Mouse (Mus musculus) frontal cortex, postnatal 36 days (tissue): ENCODE data around the gene Eif4ebp2.

Experiments used
- DNase-seq, 2 experiments: peaks; one replicate each; pipeline ENCODE4 v3.0.0; 2022; ENCODE audit warnings: low spot score in 2 of 2

The Eif4ebp2 gene

DNA sequence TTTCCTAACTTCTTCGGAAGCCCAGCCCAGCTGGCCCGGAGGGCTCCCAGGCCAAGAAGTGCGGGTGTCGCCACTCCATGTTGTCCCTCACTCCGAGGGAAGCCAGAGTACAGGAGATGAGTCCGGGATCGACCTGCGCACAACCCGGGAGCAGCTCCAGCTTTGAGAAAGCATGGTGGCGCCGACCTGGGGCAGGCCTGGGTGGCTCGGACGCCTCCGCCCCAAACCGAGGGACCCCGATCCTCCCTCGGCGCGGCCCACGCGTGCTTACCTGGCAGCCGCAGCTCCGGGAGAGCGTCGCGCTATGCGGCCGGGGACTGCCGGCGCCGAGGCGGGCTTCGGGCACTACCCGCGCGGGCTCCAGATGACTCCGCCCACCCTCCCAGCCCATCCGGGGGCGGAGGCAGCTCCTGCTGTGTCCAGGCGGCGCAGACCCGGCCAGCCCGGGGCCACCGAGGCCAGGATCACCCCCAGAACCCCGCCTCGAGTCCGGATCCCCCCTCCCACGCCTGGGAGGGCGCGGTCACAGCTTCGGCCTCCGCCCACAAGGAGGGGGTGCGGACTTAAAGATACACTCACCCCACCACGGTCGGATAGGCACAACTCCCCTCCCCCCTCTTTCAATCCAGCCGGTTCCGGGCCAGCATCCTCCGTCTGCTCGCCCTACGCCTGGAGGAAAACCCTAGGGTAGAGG, 69.3 kb downstream of the Eif4ebp2 start, which contains the start of gene Pald1:
Pald1 (minus strand) TSS at position 510 of the 694 bp plus-strand sequence.
- DNase-seq, result peak; percentile 23 to 40

DNA sequence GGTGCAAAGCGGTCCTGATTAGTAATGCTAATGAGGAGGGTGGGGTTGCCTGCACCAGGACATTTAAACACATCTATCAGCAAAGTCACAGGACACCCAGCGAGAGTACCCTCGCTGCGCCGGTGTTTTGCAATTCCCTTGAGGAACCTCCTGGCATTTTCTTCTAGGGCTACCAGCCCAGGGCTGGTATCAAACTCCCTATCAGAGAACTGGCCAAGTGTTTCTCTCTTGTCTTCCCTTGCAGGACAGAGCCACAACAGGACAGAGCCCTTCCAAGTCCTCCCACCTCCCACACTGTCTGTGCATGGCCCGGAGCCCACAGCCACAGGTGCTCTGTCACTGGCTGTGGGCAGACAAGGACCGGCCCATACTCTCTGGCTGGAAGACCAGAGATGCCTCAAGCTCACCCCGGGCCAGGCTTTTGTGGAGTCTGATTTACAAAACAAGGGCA, 70.2 kb downstream of the Eif4ebp2 start:
- DNase-seq, result no peak

DNA sequence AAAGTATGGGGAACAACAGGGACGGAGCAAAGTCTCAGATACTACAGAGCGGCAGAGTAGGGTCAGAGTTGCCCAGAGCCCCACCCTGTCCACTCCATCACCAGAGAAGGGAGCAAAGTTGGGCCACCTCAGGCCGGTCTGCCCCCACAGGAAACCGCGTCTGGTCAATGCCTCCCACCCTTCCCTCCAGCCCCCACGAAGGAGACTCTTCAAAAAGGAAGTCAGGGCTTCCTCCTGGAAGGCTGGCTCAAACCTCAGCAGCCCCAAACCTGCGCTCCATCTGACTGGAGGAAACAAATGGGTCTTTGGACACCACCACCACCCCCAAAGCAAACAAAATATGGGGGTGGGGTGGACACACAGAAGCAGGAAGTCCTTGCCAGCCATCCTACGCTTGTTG, 70.6 kb downstream of the Eif4ebp2 start:
- no peak for DNase-seq

DNA sequence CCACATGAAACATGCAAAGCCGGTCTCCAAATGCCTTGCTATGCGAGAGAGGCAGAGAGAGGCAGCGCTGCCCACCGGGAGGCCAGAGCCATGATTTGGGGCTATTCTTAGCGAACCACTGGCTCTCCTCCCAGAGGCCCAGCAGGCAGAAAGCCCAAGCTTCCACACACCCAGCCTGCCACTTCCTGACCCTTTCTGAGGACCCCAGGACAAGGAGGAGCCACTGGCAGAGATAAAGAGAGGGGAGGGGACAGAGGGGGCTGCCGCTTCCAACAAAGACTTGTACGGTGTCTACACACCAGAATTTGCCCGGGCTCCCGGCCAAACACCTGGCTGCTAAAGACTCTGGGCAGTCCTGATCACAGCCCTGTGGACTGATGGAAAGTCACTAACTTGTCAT, 72.3 kb downstream of the Eif4ebp2 start:
- no peak for DNase-seq

DNA sequence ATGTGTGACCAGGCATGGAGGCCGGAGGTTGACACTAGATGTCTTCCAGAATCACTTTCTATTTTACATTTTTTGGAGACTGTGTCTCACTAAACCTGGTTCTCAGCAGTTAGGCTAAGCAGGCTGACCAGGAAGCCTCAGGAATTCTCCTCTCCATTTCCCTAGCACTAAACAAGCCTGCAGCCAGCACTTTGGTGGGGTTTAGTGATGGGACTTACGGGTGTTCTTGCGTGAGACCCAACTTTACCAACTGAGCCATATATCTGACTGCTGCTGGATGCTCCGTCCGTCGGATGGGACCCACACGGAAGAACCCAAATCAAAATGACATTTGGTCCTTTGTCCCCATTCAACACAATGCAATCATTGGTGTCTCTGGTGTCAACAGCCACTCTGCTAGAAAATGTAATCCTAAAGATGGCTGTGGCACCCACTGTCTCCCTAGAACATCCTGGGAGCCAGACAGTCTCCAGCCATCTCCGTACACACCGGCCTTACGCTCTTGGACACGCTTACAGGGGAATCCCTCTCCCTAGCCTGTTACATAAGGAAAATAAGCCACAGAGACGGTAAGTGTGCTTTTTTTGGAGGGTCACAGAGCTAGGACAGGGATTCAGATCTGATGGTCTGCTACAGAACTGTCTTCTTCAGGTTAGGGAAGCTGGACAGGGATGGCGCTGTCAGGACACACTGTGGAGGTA, 73.0 kb downstream of the Eif4ebp2 start:
- no peak for DNase-seq

GRCm38 (mm10) chr10:61378698-61379097, 73.8 kb downstream of the Eif4ebp2 start:
- DNase-seq, result no peak
